Mouse (Mus musculus) embryonic fibroblast, embryonic 13.5 days (primary cell): ENCODE measurements around the gene Fgf5.

ENCODE experiments used
- CTCF ChIP-seq: IDR thresholded peaks from 2 replicates; pipeline ENCODE4 v1.5.1; 2011; ENCODE audit warnings: mild to moderate bottlenecking, control low read depth, low read length, moderate library complexity, borderline replicate concordance; ENCODE audit not compliant: insufficient read depth
- POLR2A ChIP-seq: IDR thresholded peaks from 2 replicates; pipeline ENCODE4 v1.6.1; 2011; ENCODE audit warnings: low read depth, mild to moderate bottlenecking, control low read depth, low read length, moderate library complexity

DNA sequence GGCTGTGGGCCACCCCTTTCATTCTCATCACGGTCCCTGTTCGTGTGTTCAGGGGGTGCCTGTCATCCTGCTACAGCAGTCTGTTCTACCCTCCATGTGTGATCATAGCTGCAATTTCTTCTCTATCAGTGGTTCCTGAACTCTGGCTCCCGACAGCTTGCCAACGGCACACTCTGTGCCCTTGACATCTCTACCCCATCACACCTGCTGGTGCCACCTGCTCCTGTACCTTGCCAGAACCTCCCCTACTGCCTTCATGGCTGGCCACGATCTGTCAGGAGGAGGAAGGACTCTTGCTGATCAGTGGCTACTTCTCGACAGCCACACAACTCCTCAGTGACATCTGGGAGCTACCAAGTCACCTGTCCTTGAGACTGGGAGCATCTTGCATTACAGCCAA is 24.5 kb upstream of the Fgf5 start:
- TF ChIP-seq CTCF (no peak), POLR2A (no peak)
